Mouse (Mus musculus): ENCODE results near the gene Gxylt2. TPM values are rescaled to one million over a fixed set of nuclear protein-coding genes. Genes with fewer than 3 reads are reported as not detected.

The Gxylt2 gene
- polyA plus RNA-seq, 1 experiment: 0.90 TPM

GRCm38 (mm10) chr6:100848682-100849375 is 144.3 kb downstream of the Gxylt2 start:
- 80% methylated on average over 9 of the region's 9 CpGs for WGBS
- Histone ChIP-seq H3K4me3 (replicated peaks; ENCODE audit: control insufficient read depth, low read depth, low read length) (no peak overlapping the region), H3K4me1 (ENCODE audit: control insufficient read depth, insufficient read depth, low read length) (no peaks in the 10 kb centered on the region; the same call in 1 of the 2 replicates), H3K27ac (ENCODE audit: control insufficient read depth, insufficient read depth, low read depth, low read length, poor library complexity) (no peak overlapping the region)
- TF ChIP-seq CTCF (IDR thresholded peaks at IDR 0.05; ENCODE audit: control insufficient read depth, insufficient read depth, low read length) (no peak), POLR2A (IDR thresholded peaks at IDR 0.05; ENCODE audit: borderline replicate concordance, control insufficient read depth, low read depth, low read length) (no peak)

GRCm38 (mm10) chr6:100850671-100851081 is 146.1 kb downstream of the Gxylt2 start:
- WGBS: 59% methylated on average over 9 of the region's 9 CpGs
- TF ChIP-seq CTCF (IDR thresholded peaks at IDR 0.05; ENCODE audit: control insufficient read depth, insufficient read depth, low read length): no peak
- TF ChIP-seq POLR2A (IDR thresholded peaks at IDR 0.05; ENCODE audit: borderline replicate concordance, control insufficient read depth, low read depth, low read length): no peak
- H3K4me1 ChIP-seq (ENCODE audit: control insufficient read depth, insufficient read depth, low read length): no peaks in the 10 kb centered on the region; the same call in 1 of the 2 replicates
- no peak overlapping the region for H3K27ac ChIP-seq (ENCODE audit: control insufficient read depth, insufficient read depth, low read depth, low read length, poor library complexity)
- H3K4me3 ChIP-seq (replicated peaks; ENCODE audit: control insufficient read depth, low read depth, low read length): no peak overlapping the region

- Histone ChIP-seq H3K4me1 (ENCODE audit: control insufficient read depth, insufficient read depth, low read length) (no peaks in the 10 kb centered on the region; the same call in 1 of the 2 replicates), H3K4me3 (replicated peaks; ENCODE audit: control insufficient read depth, low read depth, low read length) (no peak overlapping the region), H3K27ac (ENCODE audit: control insufficient read depth, insufficient read depth, low read depth, low read length, poor library complexity) (no peak overlapping the region)
- 53% methylated on average over 5 of the region's 5 CpGs for WGBS
- no peak for TF ChIP-seq CTCF (IDR thresholded peaks at IDR 0.05; ENCODE audit: control insufficient read depth, insufficient read depth, low read length)
- TF ChIP-seq POLR2A (IDR thresholded peaks at IDR 0.05; ENCODE audit: borderline replicate concordance, control insufficient read depth, low read depth, low read length): no peak
Measured at GRCm38 (mm10) chr6:100851083-100851482, 146.5 kb downstream of the Gxylt2 start.

Other genes starting within 250 kb of the Gxylt2 start
- gene Shq1, start 33.6 kb upstream of the Gxylt2 start, polyA plus RNA-seq (2011; ENCODE audit: insufficient read depth, insufficient read length, low replicate concordance, missing spikeins): 3.3 and 6.4 TPM in 2 replicates
- 25.5 and 33.5 TPM in 2 replicates for gene Ppp4r2, start 128.9 kb downstream of the Gxylt2 start, polyA plus RNA-seq (2011; ENCODE audit: insufficient read depth, insufficient read length, low replicate concordance, missing spikeins)